Comparison of ENCODE assay signal across 31 mouse cellular contexts in genomic region chr10:105626842-105627241, GRCm38 (mm10). TPM values are rescaled to one million over a fixed set of nuclear protein-coding genes. Genes with fewer than 3 reads are reported as not detected.
"Had no signal": no experiment of that assay in that cellular context is flagged by ENCODE, and none has a peak within 500 bp of the region (broad histone marks: within the 10 kb centered on the region; RNA-seq: fewer than 3 reads in every experiment).

No protein-coding gene starts in this region.

- H3K9ac ChIP-seq: limb, embryonic 12.5 days; limb, embryonic 13.5 days; limb, embryonic 15.5 days; liver, embryonic 12.5 days; liver, embryonic 13.5 days; liver, embryonic 14.5 days; liver, embryonic 15.5 days; liver, postnatal 0 days; lung, embryonic 14.5 days; lung, embryonic 15.5 days; midbrain, embryonic 12.5 days; midbrain, embryonic 13.5 days; midbrain, embryonic 15.5 days; neural tube, embryonic 12.5 days had no signal

- H3K4me2 ChIP-seq: limb, embryonic 12.5 days; limb, embryonic 13.5 days; limb, embryonic 15.5 days; liver, embryonic 11.5 days; liver, embryonic 12.5 days; liver, embryonic 13.5 days; liver, embryonic 15.5 days; lung, embryonic 14.5 days; lung, embryonic 15.5 days; midbrain, embryonic 11.5 days; midbrain, embryonic 12.5 days; midbrain, embryonic 13.5 days; midbrain, embryonic 15.5 days; neural tube, embryonic 12.5 days had no signal

- DNase-seq: left cerebral cortex, postnatal 4 days; liver; liver, embryonic 13.5 days; liver, postnatal 0 days; lung, adult 18-20 months; lung, adult 2 months; lung, embryonic 14.5 days; lung, postnatal 10 days; lung, postnatal 14 days; lung, postnatal 36 days; lung, postnatal 4 days; midbrain, embryonic 14.5 days had no signal

- H3K27me3 ChIP-seq: limb, embryonic 12.5 days; limb, embryonic 13.5 days; limb, embryonic 15.5 days; liver, embryonic 12.5 days; liver, embryonic 13.5 days; liver, embryonic 15.5 days; lung, embryonic 15.5 days; megakaryocyte, embryonic 14.5 days; midbrain, embryonic 12.5 days; midbrain, embryonic 13.5 days; midbrain, embryonic 15.5 days; neural tube, embryonic 12.5 days had no signal

- H3K4me1 ChIP-seq: limb, embryonic 10.5 days; limb, embryonic 12.5 days; limb, embryonic 15.5 days; liver, embryonic 12.5 days; liver, embryonic 13.5 days; liver, embryonic 15.5 days; lung, embryonic 15.5 days; megakaryocyte, embryonic 14.5 days; midbrain, embryonic 15.5 days; neural tube, embryonic 12.5 days had no signal

- H3K36me3 ChIP-seq: limb, embryonic 10.5 days; limb, embryonic 12.5 days; limb, embryonic 13.5 days; limb, embryonic 15.5 days; liver, embryonic 12.5 days; liver, embryonic 13.5 days; liver, embryonic 15.5 days; lung, embryonic 15.5 days; midbrain, embryonic 10.5 days; midbrain, embryonic 12.5 days; midbrain, embryonic 13.5 days; midbrain, embryonic 15.5 days; neural tube, embryonic 12.5 days had no signal

- H3K27ac ChIP-seq: limb, embryonic 10.5 days; limb, embryonic 12.5 days; limb, embryonic 13.5 days; limb, embryonic 15.5 days; liver, embryonic 12.5 days; liver, embryonic 13.5 days; liver, embryonic 14.5 days; liver, embryonic 15.5 days; lung, embryonic 15.5 days; macrophage; midbrain, embryonic 10.5 days; midbrain, embryonic 12.5 days; midbrain, embryonic 13.5 days; midbrain, embryonic 15.5 days; neural tube, embryonic 12.5 days had no signal

- H3K4me3 ChIP-seq: limb, embryonic 10.5 days; limb, embryonic 12.5 days; limb, embryonic 13.5 days; limb, embryonic 15.5 days; liver, embryonic 12.5 days; liver, embryonic 13.5 days; liver, embryonic 15.5 days; lung, embryonic 15.5 days; megakaryocyte, embryonic 14.5 days; midbrain, embryonic 10.5 days; midbrain, embryonic 12.5 days; midbrain, embryonic 13.5 days; midbrain, embryonic 15.5 days; myocyte; neural tube, embryonic 12.5 days had no signal

- H3K9me3 ChIP-seq: limb, embryonic 10.5 days; limb, embryonic 12.5 days; limb, embryonic 13.5 days; limb, embryonic 15.5 days; liver, embryonic 12.5 days; liver, embryonic 13.5 days; liver, embryonic 15.5 days; lung, embryonic 15.5 days; megakaryocyte, embryonic 14.5 days; midbrain, embryonic 10.5 days; midbrain, embryonic 12.5 days; midbrain, embryonic 13.5 days; midbrain, embryonic 15.5 days; neural tube, embryonic 12.5 days had no signal

RNA-seq across cellular contexts. Expression of gene Tmtc2, which starts 52.6 kb away (rescaled TPM):
- total RNA-seq: monocyte, adult 5-6 weeks had no signal
